Mouse (Mus musculus) thymus, adult 2 months (tissue): ENCODE data around the gene Apoe.

ENCODE experiments used
- CTCF ChIP-seq: fragments of 200-500 bp; IDR thresholded peaks from 2 replicates; pipeline ENCODE4 v1.5.1; 2012; ENCODE audit warnings: mild to moderate bottlenecking, control low read depth, low read length, moderate library complexity, borderline replicate concordance; ENCODE audit not compliant: control insufficient read depth, poor library complexity, insufficient read depth; ENCODE audit errors: extremely low read depth
- POLR2A ChIP-seq: fragments of 200-500 bp; IDR thresholded peaks from 2 replicates; pipeline ENCODE4 v1.6.1; 2012; ENCODE audit warnings: mild to moderate bottlenecking, low read length, control low read depth, moderate library complexity; ENCODE audit not compliant: control insufficient read depth, poor library complexity, insufficient read depth; ENCODE audit errors: extremely low read depth

DNA sequence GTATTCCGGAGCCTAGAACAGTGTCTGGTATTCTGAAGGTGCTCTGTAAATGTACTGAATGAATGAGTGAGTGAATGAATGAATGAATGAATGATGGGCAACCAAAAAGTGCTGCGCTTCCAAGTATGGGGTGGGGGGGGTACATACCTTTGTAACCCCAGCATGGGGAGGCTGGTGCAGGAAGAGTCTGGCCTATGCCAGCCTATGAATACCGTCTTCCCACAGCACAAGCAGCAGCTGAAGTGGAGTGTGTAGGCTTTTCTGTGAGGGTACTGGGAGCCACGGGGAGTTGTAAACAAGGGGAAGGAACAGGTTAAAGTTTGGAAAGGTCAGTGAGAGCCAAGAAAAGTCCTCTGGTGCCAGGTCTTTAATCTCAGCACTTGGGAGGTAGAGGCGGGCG is 44.8 kb upstream of the Apoe start:
- TF ChIP-seq POLR2A (no peak), CTCF (no peak)
